Mouse (Mus musculus): ENCODE results near the gene N4bp2l1. TPM values are rescaled to one million over a fixed set of nuclear protein-coding genes. Genes with fewer than 3 reads are reported as not detected.
"Not testable (repeated sequence)": the region's sequence is repeated elsewhere in the genome, so short reads cannot be mapped to it uniquely, and the experiment has no call there.

Gene N4bp2l1
- 16.8 and 19.9 TPM in 2 replicates for polyA plus RNA-seq (2015; fragmentation: Nextera tagmentation; extraction: Ambion mirVana)

DNA sequence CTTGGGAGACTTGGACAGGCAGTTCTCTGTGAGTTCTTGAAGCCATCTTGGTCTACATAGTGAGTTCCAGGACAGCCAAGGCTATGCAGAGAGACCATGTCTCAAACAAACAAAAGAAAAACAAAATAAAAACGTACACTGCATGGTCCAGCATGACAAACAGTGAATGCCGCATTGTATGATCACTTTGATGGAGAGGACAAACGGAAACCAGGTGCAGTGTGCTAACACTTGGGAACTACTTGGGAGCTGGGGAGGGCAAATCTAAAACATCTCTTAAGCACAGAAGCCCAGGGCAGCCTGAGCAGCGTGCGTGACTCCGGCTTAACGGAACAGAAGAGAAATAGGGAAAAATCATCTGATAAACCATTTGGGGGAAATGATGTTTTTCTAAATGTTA, at the start of gene N4bp2l1:
Gene N4bp2l1, minus strand, starts transcription at position 101 of the 400 bp plus-strand sequence.
- H3K9ac ChIP-seq (ENCODE audit: low read depth, low read length) = no peak within 1 kb of the TSS
- H3K27me3 ChIP-seq (ENCODE audit: control insufficient read depth, insufficient read depth, low read depth, low read length) = peaks cover 5% of the 10 kb centered on the region; the same call in 1 of the 2 replicates
- H3K4me1 ChIP-seq (ENCODE audit: control insufficient read depth, insufficient read depth, low read length) = peaks cover 16% of the 10 kb centered on the region
- 90% methylated on average over 7 of the region's 7 CpGs for WGBS
- H3K4me3 ChIP-seq (ENCODE audit: low read depth, low read length) = no peak within 1 kb of the TSS
- no peaks in the 10 kb centered on the region for H3K36me3 ChIP-seq (ENCODE audit: control insufficient read depth, insufficient read depth, low read length)
- H3K9me3 ChIP-seq (replicated peaks; ENCODE audit: control insufficient read depth, low read length, poor library complexity, severe bottlenecking) = no peaks in the 10 kb centered on the region
- H3K4me2 ChIP-seq (ENCODE audit: low read length) = no peak within 1 kb of the TSS
- no peak for ATAC-seq
- no peak within 1 kb of the TSS for H3K27ac ChIP-seq (ENCODE audit: low read length)

DNA sequence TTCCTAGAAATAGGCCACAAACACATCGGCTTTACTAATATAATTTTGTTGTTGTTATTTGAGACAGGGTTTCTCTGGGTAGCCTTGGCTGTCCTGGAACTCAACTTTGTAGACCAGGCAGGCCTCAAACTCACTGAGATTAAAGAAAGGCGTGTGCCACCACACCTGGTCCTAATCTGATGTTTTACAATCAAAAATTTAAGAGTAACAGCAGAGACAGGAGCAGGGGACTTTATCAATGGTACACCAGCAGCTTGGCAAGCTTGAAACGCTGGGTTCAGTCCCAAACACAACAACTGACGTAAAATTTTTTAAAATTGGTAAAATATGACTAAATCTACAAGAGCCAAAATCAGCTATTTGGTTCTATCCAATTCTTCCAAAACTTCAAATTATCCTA, 47.9 kb upstream of the N4bp2l1 start:
- no peak overlapping the region for H3K4me3 ChIP-seq (ENCODE audit: low read depth, low read length)
- no peak overlapping the region for H3K27ac ChIP-seq (ENCODE audit: low read length)
- H3K4me1 ChIP-seq (ENCODE audit: control insufficient read depth, insufficient read depth, low read length) = no peaks in the 10 kb centered on the region
- no peaks in the 10 kb centered on the region for H3K27me3 ChIP-seq (ENCODE audit: control insufficient read depth, insufficient read depth, low read depth, low read length)
- peaks cover 3% of the 10 kb centered on the region; the same call in 1 of the 2 replicates for H3K36me3 ChIP-seq (ENCODE audit: control insufficient read depth, insufficient read depth, low read length)
- WGBS = 97% methylated on average over 4 of the region's 4 CpGs
- ATAC-seq = no peak
- no peaks in the 10 kb centered on the region for H3K9me3 ChIP-seq (replicated peaks; ENCODE audit: control insufficient read depth, low read length, poor library complexity, severe bottlenecking)
- no peak overlapping the region for H3K4me2 ChIP-seq (ENCODE audit: low read length)
- no peak overlapping the region for H3K9ac ChIP-seq (ENCODE audit: low read depth, low read length)

DNA sequence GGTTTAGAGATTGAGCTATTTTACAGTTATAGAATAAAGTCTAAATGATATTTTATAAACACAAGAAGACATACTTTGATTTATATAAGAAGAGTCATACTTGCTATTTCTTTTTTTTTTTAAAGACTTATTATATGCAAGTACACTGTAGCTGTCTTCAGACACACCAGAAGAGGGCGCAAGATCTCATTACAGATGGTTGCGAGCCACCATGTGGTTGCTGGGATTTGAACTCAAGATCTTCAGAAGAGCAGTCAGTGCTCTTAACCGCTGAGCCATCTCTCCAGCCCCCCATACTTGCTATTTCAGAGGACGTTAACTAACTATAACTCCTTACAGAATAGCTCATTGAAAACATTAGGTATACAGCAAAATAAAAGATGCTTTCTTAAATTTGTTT, 46.4 kb upstream of the N4bp2l1 start:
- not testable (repeated sequence) for H3K9ac ChIP-seq (ENCODE audit: low read depth, low read length); H3K27me3 ChIP-seq (ENCODE audit: control insufficient read depth, insufficient read depth, low read depth, low read length); ATAC-seq; H3K4me1 ChIP-seq (ENCODE audit: control insufficient read depth, insufficient read depth, low read length); H3K27ac ChIP-seq (ENCODE audit: low read length); H3K36me3 ChIP-seq (ENCODE audit: control insufficient read depth, insufficient read depth, low read length); H3K4me2 ChIP-seq (ENCODE audit: low read length); H3K4me3 ChIP-seq (ENCODE audit: low read depth, low read length); H3K9me3 ChIP-seq (replicated peaks; ENCODE audit: control insufficient read depth, low read length, poor library complexity, severe bottlenecking)
- 94% methylated on average over 4 of the region's 4 CpGs for WGBS

DNA sequence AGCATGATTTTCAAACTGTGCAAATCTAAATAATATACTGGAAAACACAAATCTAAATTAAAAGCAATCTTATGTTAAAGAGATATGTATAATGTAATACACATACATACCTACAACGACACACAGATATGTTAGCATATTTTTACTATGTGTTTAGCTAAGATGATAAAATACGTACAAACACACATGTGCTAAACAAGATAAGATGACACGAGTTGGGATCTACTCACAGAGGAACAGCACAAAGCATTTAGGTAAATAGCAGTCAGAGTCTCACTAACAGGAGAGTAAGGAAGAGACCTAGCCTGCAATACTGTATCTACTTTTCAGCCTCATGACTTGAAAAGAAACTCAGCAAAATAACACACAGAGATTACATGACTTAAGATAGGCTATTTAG, 44.5 kb upstream of the N4bp2l1 start:
- no peaks in the 10 kb centered on the region for H3K27me3 ChIP-seq (ENCODE audit: control insufficient read depth, insufficient read depth, low read depth, low read length)
- ATAC-seq = no peak
- H3K9ac ChIP-seq (ENCODE audit: low read depth, low read length) = no peak overlapping the region
- no peaks in the 10 kb centered on the region for H3K4me1 ChIP-seq (ENCODE audit: control insufficient read depth, insufficient read depth, low read length)
- no peaks in the 10 kb centered on the region for H3K9me3 ChIP-seq (replicated peaks; ENCODE audit: control insufficient read depth, low read length, poor library complexity, severe bottlenecking)
- no peak overlapping the region for H3K27ac ChIP-seq (ENCODE audit: low read length)
- peaks cover 6% of the 10 kb centered on the region; the same call in 1 of the 2 replicates for H3K36me3 ChIP-seq (ENCODE audit: control insufficient read depth, insufficient read depth, low read length)
- no peak overlapping the region for H3K4me3 ChIP-seq (ENCODE audit: low read depth, low read length)
- WGBS = 95% methylated on average over 3 of the region's 3 CpGs
- no peak overlapping the region for H3K4me2 ChIP-seq (ENCODE audit: low read length)

DNA sequence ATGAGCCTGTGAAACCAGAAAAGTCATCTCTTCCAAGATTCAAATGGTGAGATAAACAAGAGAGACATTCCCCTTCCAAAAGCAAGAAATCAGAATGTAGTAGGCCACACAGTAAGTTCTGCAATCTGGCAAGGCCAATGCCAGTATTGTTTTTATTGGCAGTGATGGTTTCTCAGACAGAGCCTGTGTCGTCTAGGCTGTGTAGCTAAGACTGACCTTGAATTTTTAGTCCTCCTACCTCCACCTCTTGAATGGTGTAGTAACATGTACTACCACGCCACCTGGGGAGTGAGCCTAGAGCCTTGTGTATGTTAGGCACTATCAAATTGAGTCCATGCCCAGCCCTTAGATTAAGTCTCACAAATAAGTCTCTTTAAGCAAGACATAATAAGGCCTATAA, 32.7 kb upstream of the N4bp2l1 start:
- Histone ChIP-seq H3K4me2 (ENCODE audit: low read length) (no peak overlapping the region), H3K9me3 (replicated peaks; ENCODE audit: control insufficient read depth, low read length, poor library complexity, severe bottlenecking) (no peaks in the 10 kb centered on the region), H3K4me3 (ENCODE audit: low read depth, low read length) (no peak overlapping the region), H3K27me3 (ENCODE audit: control insufficient read depth, insufficient read depth, low read depth, low read length) (no peaks in the 10 kb centered on the region), H3K27ac (ENCODE audit: low read length) (no peak overlapping the region), H3K9ac (ENCODE audit: low read depth, low read length) (no peak overlapping the region), H3K4me1 (ENCODE audit: control insufficient read depth, insufficient read depth, low read length) (no peaks in the 10 kb centered on the region), H3K36me3 (ENCODE audit: control insufficient read depth, insufficient read depth, low read length) (no peaks in the 10 kb centered on the region; the same call in 1 of the 2 replicates)
- WGBS = 94% methylated on average over 2 of the region's 2 CpGs
- no peak for ATAC-seq

DNA sequence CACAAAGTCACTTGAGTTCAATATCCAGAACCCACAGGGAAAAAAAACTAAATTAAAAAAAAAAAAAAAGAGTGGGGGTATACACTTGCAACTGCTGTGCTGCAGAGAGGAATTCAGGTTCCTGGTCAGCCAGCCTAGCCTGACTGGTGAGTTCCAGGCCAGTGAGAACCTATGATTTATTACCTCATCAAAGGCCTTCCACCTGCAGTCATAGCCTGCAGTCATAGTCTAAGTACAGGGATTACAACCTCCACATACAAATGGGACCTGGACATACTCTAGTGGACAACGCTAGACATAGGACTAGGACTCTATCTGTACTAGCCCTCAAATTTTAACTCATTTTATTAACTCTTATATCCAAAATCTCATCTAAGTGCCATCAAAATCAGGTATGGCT, 32.3 kb upstream of the N4bp2l1 start:
- 100% methylated on average over 1 of the region's 1 CpGs for WGBS
- no peak overlapping the region for H3K4me2 ChIP-seq (ENCODE audit: low read length)
- no peak for ATAC-seq

DNA sequence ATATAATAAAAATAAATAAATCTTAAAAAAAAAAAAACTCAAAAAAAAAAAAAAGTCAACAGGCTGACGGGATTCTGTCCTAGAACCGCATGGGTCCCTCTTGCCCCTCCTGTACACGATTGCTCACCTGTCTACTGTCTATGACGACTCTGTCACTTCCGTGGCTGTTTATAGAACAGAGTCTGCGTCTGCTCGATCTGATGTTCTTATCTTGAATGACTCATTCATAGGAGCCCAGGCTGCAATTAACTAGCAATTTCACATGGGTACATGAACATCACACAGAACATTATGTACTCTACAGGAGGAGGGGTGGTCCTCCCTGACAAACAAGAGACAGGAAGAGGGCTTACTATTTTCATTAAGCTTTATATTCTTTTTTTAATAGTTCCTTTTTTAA, 28.5 kb upstream of the N4bp2l1 start:
- Histone ChIP-seq H3K9me3 (replicated peaks; ENCODE audit: control insufficient read depth, low read length, poor library complexity, severe bottlenecking) (no peaks in the 10 kb centered on the region), H3K4me2 (ENCODE audit: low read length) (no peak overlapping the region), H3K27ac (ENCODE audit: low read length) (no peak overlapping the region), H3K4me1 (ENCODE audit: control insufficient read depth, insufficient read depth, low read length) (no peaks in the 10 kb centered on the region), H3K4me3 (ENCODE audit: low read depth, low read length) (no peak overlapping the region), H3K27me3 (ENCODE audit: control insufficient read depth, insufficient read depth, low read depth, low read length) (no peaks in the 10 kb centered on the region), H3K9ac (ENCODE audit: low read depth, low read length) (no peak overlapping the region), H3K36me3 (ENCODE audit: control insufficient read depth, insufficient read depth, low read length) (no peaks in the 10 kb centered on the region; the same call in 1 of the 2 replicates)
- no peak for ATAC-seq
- WGBS = 90% methylated on average over 7 of the region's 7 CpGs

More for the DNA sequence above, 32.3 kb upstream of the N4bp2l1 start:
- no peaks in the 10 kb centered on the region; the same call in 1 of the 2 replicates for H3K36me3 ChIP-seq (ENCODE audit: control insufficient read depth, insufficient read depth, low read length)
- H3K9me3 ChIP-seq (replicated peaks; ENCODE audit: control insufficient read depth, low read length, poor library complexity, severe bottlenecking) = no peaks in the 10 kb centered on the region
- no peak overlapping the region for H3K4me3 ChIP-seq (ENCODE audit: low read depth, low read length)
- H3K27me3 ChIP-seq (ENCODE audit: control insufficient read depth, insufficient read depth, low read depth, low read length) = no peaks in the 10 kb centered on the region
- H3K27ac ChIP-seq (ENCODE audit: low read length) = no peak overlapping the region
- H3K9ac ChIP-seq (ENCODE audit: low read depth, low read length) = no peak overlapping the region
- H3K4me1 ChIP-seq (ENCODE audit: control insufficient read depth, insufficient read depth, low read length) = no peaks in the 10 kb centered on the region

DNA sequence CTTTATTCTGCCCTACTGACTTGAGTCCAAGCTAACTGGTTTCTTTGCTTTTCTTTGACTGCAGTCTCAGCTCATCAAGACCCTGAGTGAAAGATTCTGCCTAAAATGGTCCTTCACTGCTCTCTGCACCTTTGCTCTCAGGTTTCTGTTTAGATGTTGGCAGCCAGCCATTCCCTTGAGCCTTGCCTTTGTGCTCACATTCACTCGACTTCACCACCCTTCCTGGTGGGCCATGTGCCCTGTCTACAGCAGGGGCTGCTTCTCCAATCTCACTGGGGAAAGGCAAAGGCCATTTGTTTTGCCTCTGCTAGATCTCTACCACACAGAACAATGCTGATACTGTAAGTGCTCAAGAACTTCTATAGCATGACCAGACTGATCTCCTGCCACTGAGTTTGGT, 25.8 kb upstream of the N4bp2l1 start:
- Histone ChIP-seq H3K4me3 (ENCODE audit: low read depth, low read length) (no peak overlapping the region), H3K4me1 (ENCODE audit: control insufficient read depth, insufficient read depth, low read length) (no peaks in the 10 kb centered on the region), H3K9me3 (replicated peaks; ENCODE audit: control insufficient read depth, low read length, poor library complexity, severe bottlenecking) (no peaks in the 10 kb centered on the region), H3K4me2 (ENCODE audit: low read length) (no peak overlapping the region), H3K27me3 (ENCODE audit: control insufficient read depth, insufficient read depth, low read depth, low read length) (no peaks in the 10 kb centered on the region), H3K36me3 (ENCODE audit: control insufficient read depth, insufficient read depth, low read length) (no peaks in the 10 kb centered on the region; the same call in 1 of the 2 replicates), H3K9ac (ENCODE audit: low read depth, low read length) (no peak overlapping the region), H3K27ac (ENCODE audit: low read length) (no peak overlapping the region)
- ATAC-seq = no peak
- WGBS = 48% methylated on average over 1 of the region's 1 CpGs

DNA sequence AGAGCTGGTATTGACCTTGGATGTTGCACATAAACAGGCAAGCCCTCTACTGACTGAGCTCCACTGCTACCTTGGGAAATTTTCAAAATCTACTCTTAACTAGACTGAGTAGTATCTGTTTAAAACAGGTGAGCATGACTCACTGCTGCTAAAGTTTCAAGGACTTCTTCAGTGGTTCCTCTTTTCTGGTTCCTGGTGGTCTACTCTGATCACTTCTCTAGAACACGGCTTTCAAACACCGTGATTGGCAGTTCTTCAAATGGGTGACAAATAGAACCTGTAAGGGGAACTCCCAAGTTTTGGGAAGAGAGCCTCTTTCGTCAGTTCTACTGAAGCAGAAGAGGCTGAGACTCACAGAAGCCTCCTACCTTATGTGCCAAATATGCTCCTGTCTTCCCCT, 24.6 kb upstream of the N4bp2l1 start:
- ATAC-seq = no peak
- H3K4me1 ChIP-seq (ENCODE audit: control insufficient read depth, insufficient read depth, low read length) = no peaks in the 10 kb centered on the region
- no peak overlapping the region for H3K4me3 ChIP-seq (ENCODE audit: low read depth, low read length)
- 92% methylated on average over 3 of the region's 3 CpGs for WGBS
- H3K9ac ChIP-seq (ENCODE audit: low read depth, low read length) = no peak overlapping the region
- H3K27me3 ChIP-seq (ENCODE audit: control insufficient read depth, insufficient read depth, low read depth, low read length) = no peaks in the 10 kb centered on the region
- no peak overlapping the region for H3K4me2 ChIP-seq (ENCODE audit: low read length)
- no peak overlapping the region for H3K27ac ChIP-seq (ENCODE audit: low read length)
- no peaks in the 10 kb centered on the region; the same call in 1 of the 2 replicates for H3K36me3 ChIP-seq (ENCODE audit: control insufficient read depth, insufficient read depth, low read length)
- H3K9me3 ChIP-seq (replicated peaks; ENCODE audit: control insufficient read depth, low read length, poor library complexity, severe bottlenecking) = no peaks in the 10 kb centered on the region

Data from midbrain, embryonic 16.5 days (tissue).